In the genomic region with DNA sequence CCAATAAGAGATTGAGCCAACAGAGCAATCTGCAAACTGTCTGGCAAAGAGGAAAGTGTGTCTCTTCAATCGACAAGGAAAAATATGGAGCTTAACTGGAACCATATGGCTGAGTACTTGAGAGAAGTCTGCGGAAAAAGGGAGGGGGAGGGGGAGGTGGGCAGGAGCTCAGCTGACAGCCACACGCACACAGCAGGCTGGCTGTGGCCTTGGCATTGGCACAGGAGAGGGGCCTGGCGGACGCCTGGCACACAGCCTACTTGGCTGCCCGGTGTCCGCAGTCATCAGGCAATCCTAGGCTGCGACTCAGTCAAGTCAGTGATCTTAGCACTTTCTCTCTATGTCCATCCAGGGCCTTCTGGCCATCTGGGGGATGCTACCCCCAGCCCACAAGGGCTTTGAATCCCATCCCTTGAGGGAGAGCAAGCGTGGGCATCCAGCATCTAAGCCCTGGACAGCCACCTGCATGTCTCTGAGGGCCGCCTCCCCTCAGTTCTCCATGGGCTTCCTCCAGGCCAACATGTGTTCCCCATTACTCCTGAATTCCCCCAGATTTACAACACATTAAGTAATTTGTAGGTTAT, we compare ENCODE assay signal across 8 mouse cellular contexts.
DNase-seq lines count a peak whose midpoint lies in the region; ATAC-seq and TF ChIP-seq lines count a peak whose summit lies in the region.

No protein-coding gene starts in this region.

- WGBS in embryonic facial prominence, embryonic 10.5 days: 27% methylated on average over 10 of the region's 10 CpGs
- WGBS in heart, embryonic 13.5 days: 36% methylated on average over 10 of the region's 10 CpGs

- H3K4me1 ChIP-seq in embryonic facial prominence, embryonic 10.5 days: peaks cover 58% of the 10 kb centered on the region
- H3K4me1 ChIP-seq in heart, embryonic 13.5 days: peaks cover 77% of the 10 kb centered on the region

- no peak overlapping the region for H3ac ChIP-seq in myocyte (ENCODE audit: control insufficient read depth, insufficient read length)

- H3K9me3 ChIP-seq in embryonic facial prominence, embryonic 10.5 days: no peaks in the 10 kb centered on the region
- no peaks in the 10 kb centered on the region for H3K9me3 ChIP-seq in heart, embryonic 13.5 days

- peak overlapping the region; percentile 63; the same call in 1 of the 2 replicates for H3K9ac ChIP-seq in heart, embryonic 13.5 days

- no peak for TF ChIP-seq POLR2A in myocyte (IDR thresholded peaks at IDR 0.05; ENCODE audit: insufficient read length, low read depth)

- no peak overlapping the region for H3K4me3 ChIP-seq in embryonic facial prominence, embryonic 10.5 days
- no peak overlapping the region for H3K4me3 ChIP-seq in heart, embryonic 13.5 days
- H3K4me3 ChIP-seq in myocyte: no peak overlapping the region

- peak overlapping the region; percentile 75 for H3K27ac ChIP-seq in embryonic facial prominence, embryonic 10.5 days (replicated peaks)
- peak overlapping the region; percentile 86 for H3K27ac ChIP-seq in heart, embryonic 13.5 days (replicated peaks)

- peaks cover 92% of the 10 kb centered on the region for H3K27me3 ChIP-seq in embryonic facial prominence, embryonic 10.5 days (replicated peaks; ENCODE audit: low read depth, poor library complexity, severe bottlenecking)
- H3K27me3 ChIP-seq in heart, embryonic 13.5 days (replicated peaks): no peaks in the 10 kb centered on the region
- H3K27me3 ChIP-seq in myocyte (ENCODE audit: control insufficient read depth, insufficient read depth, insufficient read length): no peaks in the 10 kb centered on the region

- H3K79me2 ChIP-seq in myocyte (ENCODE audit: control insufficient read depth, insufficient read depth): no peaks in the 10 kb centered on the region

- no peak for ATAC-seq in heart, embryonic 13.5 days (ENCODE audit: extremely low read depth, insufficient number of reproducible peaks, low FRiP score, low TSS enrichment)
- no peak for ATAC-seq in megakaryocyte, adult 5-6 weeks (ENCODE audit: poor library complexity, severe bottlenecking)

- no peaks in the 10 kb centered on the region for H3K36me3 ChIP-seq in embryonic facial prominence, embryonic 10.5 days (replicated peaks)
- H3K36me3 ChIP-seq in heart, embryonic 13.5 days: no peaks in the 10 kb centered on the region
- no peaks in the 10 kb centered on the region for H3K36me3 ChIP-seq in myocyte (ENCODE audit: control insufficient read depth, insufficient read depth)

- H3K4me2 ChIP-seq in heart, embryonic 13.5 days: no peak overlapping the region
- peak overlapping the region; percentile 50 for H3K4me2 ChIP-seq in myocyte (ENCODE audit: low read depth)

- peak; percentile 88 for DNase-seq in 3134 (ENCODE audit: extremely low read depth, insufficient read length, low spot score)
- DNase-seq in adrenal gland, adult 2 months: peak; percentile 89
- peak; percentile 80 for DNase-seq in embryonic facial prominence, embryonic 10.5 days (ENCODE audit: low spot score)
- DNase-seq in kidney, postnatal 36 days: peak; percentile 65 to 66
- no peak for DNase-seq in frontal cortex, postnatal 36 days (ENCODE audit: low spot score in 2 of 2)

TF ChIP-seq in myocyte, 11 proteins besides CTCF, POLR2A, EP300 and RAD21:
- peak; percentile 5 to 92 (median 85) for TF ChIP-seq MYOG (IDR thresholded peaks at IDR 0.05; ENCODE audit: control insufficient read depth in 1 of 3, insufficient read depth in 1 of 3, insufficient read length in 2 of 3, low read depth in 2 of 3)
- peak; percentile 54 for TF ChIP-seq TCF3 (IDR thresholded peaks at IDR 0.05; ENCODE audit: insufficient read length, low read depth)
- TF ChIP-seq TCF12 (IDR thresholded peaks at IDR 0.05; ENCODE audit: insufficient read depth, poor library complexity, severe bottlenecking): no peak
- peak in 2 of 3 experiments; percentile 58 to 87 for TF ChIP-seq MYOD1 (IDR thresholded peaks at IDR 0.05; ENCODE audit: control insufficient read depth in 1 of 3, insufficient read length in 2 of 3, low read depth in 2 of 3)

Comparison
In these comparisons a context has a peak if more than half of its experiments do, and no peak if none do; other contexts are left out.
1. DNase-seq: peak in 3134 (single experiment), adrenal gland, adult 2 months (single experiment), embryonic facial prominence, embryonic 10.5 days (single experiment) and kidney, postnatal 36 days (2 of 2); none in frontal cortex, postnatal 36 days (0 of 2).